Mouse (Mus musculus) cerebellum, adult 18-20 months (tissue): ENCODE data around the gene Slc22a21.
A peak's percentile ranks its signal among the peaks of the same experiment; 100 is the strongest.
"Not testable (repeated sequence)": the region's sequence is repeated elsewhere in the genome, so short reads cannot be mapped to it uniquely, and the experiment has no call there.

Source experiments
- DNase-seq, 2 experiments: peaks; one replicate each; pipeline ENCODE4 v3.0.0; 2021

Slc22a21 gene

DNA sequence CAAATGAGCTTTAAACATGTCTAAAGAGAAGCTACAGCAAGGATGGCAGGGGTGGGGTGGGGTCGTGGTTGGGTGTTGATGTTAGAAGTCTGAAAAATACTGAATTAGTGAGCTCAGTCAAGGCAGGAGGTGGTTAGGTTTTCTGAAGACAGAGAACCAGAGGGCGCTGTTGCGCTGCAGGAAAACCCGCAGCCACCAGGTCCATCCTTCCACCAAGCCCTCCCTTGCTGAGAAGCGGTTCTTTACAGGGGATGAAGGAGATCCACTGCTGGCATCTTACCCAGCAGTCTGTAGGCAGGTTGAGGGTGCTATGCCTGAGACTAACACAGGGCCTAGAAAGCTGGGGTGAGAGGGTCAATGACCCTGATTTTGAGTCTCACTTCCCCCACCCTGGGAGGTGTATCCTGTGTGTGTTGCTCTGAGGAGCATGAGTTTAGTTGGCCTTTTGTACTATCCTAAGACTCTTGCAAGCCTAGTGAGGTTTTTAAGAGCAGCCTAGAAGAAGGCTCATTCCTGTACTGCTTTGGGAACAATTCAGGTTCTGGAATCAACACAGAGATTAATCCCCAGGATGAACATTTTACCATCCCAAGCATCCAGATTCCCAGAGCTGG is 22.1 kb upstream of the Slc22a21 start:
- peak; percentile 83 to 86 for DNase-seq

DNA sequence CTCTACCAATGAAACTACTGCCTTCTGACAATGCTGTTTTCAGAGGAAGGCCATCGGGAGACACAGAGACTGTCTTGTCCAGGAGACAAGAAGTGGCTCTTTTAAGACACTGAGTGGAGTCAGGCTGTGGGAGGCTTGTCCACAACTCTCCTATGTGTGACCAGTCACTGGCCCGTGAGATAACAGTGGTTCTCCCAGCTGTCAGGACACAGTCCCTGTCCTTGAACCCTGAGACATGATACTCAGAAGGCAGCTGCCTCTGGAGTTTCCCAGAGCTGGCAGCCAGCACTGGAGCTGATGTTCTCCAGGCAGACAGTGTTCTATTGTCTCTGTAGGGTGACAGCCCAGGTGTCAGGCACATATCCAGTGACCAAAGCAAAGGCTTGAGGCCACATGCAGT is 17.5 kb upstream of the Slc22a21 start:
- no peak for DNase-seq

DNA sequence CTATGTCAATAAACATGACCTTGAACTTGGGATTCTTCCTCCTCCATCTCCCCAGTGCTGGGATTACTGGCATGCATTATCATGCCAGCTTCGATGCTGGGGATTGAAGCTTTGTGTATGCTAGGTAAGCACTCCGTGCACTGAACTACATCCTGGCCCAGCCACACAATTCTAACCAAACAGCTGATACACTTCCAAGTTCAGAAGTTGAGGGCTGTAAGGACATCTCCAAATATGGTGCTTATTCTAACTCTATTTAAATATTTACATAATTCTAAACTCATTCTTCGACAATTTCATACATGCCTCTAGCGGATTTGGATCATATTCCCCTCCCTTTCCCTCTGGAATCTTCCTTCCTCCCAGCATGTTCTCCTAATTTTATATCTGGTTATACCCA is 12.1 kb upstream of the Slc22a21 start:
- DNase-seq: no peak

DNA sequence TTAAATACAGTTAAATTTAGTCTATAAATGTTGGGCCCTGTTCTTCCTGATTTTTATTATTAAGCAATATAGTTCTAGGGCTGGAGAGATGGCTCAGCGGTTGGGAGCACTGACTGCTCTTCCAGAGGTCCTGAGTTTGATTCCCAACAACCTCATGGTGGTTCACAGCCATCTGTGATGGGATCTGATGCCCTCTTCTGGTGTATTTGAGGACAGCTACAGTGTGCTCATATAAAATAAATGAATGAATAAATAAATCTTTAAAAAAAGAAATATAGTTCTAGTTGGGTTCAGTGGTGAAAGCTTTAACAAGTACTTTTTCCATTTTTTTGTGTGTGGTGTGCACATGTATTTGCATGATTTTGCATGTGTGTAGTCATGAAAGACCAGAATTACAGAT is 9.1 kb upstream of the Slc22a21 start:
- no peak for DNase-seq

DNA sequence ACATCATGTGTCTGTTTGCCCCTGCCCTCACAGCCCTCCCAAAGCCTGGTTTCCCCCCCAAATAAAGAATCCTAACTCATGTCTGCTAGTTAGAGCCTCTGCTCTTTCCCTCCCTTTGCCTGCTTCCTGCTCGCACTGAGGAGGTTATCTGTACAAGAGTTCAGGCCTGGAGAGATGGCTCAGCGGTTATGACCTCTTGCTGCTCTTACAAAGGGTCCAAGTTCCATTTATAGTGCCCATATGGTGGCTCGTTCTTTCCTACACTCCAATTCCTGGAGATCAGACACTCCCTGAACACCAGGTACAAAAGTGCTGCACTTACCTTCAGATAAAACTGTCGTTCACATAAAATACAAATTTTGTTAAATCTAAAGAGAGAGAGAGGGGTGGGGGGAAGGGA is 7.9 kb upstream of the Slc22a21 start:
- no peak for DNase-seq

DNA sequence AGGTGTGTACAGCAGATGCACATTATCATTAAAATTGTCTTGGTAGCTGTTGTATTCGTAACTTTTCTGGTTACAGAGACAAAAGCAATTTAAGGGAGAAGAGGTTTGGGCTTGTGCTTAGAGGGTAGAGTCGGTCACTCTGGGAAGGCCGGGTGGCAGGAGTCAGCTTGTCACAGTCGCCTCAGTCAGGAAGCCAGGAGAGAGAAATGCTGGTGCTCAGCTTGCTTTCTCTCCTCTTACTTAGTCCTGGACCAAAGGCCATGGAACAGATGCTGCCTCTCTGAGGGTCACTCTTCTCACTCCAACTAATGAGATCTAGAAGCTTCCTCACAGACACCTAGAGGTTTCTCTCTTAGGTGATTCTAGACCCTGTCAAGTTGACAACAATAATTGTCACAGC is 1.3 kb upstream of the Slc22a21 start:
- DNase-seq: no peak

DNA sequence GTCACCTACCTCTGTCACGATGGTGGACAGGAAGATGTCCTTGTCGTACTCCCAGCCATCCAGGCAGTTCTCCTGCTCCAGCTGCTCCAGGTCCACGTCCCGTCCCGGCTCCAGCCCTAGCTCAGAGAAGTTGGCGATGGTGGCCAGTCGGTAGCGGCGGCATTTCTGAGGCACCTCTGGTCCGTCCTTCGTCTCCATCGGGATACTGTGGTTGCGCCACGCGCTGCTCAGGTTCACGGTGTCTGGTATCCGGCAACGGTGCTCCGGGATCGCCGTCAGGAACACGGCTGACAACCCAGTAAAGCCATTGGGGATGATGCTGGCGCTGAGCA is 710 bp downstream of the Slc22a21 start:
- DNase-seq: peak in 1 of 2 experiments; percentile 33

DNA sequence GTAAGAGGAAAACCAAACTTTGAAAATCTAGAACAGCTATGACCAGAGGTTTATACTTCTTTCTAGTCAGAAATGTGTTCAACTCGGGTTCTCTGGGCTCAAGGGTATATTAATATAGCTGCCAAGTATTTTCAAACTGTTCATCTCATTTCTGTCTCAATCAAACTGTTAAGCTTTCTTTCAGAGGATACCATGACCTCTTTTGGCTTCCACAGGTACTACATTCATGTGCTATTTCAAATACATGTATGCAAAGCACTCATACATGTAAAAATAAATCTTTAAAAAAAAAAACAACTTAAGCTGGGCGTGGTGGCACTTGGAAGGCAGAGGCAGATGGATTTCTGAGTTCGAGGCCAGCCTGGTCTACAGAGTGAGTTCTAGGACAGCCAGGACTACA is 2.5 kb downstream of the Slc22a21 start:
- no peak for DNase-seq

DNA sequence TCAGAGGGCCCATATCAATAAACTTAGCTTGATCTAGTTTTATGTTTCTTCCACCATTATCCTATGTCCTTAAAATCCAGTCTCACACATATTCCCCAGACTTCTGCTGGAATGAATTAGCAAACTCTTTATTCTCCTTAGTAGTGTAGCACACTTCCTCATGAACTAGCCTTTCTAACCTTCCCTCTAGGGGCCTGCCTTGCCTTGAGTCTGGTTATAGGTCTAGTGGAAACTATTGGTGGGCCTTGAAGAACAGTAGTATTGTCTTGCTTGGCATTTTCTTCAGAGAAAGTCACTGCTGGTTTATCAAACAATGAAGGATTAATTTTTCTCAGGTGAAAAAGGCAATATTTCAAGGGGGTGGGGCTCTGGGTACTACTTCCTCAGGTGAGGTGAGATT is 4.6 kb downstream of the Slc22a21 start:
- DNase-seq: no peak

DNA sequence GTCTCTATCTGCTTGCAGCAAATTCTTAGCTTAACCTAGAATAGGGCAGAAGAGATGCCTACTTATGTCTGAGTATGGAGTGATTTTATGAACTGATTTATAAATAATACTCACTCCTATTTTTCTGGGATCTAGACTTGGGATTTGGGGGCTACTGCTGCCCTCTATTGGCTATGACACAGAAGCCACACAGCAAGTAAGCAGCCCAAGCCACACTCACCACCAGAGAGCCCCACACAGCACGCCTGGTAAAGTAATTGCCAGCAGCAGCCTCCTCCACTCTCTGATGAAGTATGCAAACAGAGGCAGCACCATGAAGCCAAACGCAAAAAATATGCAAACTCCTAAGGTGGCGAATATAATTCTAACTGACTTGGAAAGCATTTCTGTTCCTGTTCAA is 21.1 kb downstream of the Slc22a21 start:
- no peak for DNase-seq

DNA sequence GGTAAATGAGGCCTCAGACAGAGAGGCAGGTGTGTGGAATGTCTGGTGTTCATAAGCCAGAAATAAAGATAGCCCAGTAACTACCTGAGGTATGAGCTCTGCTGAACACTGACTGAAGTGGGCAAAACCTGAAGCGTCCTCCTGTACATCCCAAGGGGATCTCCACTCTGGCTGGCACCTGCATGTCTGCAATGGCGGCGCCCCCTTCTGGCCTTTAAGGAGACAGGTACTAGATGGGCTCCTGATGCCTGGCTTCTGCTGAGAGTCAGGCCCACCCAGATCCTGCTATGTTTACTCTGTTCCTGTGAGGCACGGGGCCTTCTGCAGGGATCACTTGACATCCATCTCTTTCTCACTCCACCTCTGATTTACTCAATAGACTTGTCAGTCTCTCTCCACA is 22.0 kb downstream of the Slc22a21 start:
- peak in 1 of 2 experiments; percentile 13 for DNase-seq

DNA sequence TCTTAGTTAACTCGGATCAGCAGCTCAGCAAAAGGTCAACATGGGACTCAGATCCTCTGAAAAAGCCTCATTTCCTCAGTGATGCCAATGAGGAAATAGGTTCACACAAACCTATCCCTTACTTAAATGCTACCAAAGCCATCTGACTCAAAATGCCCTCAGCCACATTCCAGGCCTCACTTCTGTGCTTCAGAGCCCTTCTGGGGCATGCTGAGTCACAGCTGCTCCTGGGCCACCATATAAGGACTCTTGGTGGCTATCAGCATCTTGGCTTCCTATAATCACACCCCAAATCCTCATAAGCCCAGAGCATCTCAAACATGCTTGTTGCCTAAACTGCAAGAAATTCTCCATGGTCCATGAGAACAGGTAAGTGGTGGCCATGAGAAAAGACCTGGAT is 23.5 kb downstream of the Slc22a21 start:
- DNase-seq: no peak

DNA sequence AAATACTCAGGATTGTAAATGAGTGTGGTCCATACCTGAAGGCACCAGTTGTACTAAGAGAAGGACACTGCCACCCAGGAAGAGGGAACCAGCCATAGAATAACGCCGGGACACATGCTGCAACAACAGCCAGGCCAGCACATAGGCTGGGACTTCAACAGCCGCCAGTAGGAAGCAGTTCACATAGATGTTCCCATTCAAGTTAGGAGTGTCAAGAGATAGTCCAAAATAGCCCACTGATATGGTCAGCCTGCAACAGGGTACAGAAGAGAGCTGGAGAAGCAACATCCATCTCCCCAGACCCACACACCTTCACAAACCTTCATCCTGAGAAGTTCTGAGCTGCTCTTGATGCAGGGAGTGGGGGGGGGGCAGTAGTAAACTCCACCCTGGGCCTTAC is 25.5 kb downstream of the Slc22a21 start:
- no peak for DNase-seq

DNA sequence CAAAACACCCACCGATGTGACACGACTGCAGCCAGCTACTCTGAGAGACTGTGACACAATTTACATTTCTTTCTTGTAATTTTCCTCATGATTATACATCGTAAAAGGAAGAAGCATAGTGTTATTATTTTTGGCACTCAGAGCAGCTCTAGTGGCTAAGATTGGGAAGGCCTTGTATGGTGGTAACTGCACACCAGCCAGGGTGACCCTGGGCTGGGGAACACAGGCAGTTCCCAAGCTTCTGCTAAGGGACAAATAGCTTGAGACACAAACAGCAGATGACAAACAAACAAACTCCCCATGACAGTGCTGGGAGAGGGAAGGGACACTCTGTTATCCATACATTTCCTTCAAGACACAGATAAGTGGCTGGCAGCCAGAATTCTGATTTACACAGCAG is 30.0 kb downstream of the Slc22a21 start:
- DNase-seq: not testable (repeated sequence)

DNA sequence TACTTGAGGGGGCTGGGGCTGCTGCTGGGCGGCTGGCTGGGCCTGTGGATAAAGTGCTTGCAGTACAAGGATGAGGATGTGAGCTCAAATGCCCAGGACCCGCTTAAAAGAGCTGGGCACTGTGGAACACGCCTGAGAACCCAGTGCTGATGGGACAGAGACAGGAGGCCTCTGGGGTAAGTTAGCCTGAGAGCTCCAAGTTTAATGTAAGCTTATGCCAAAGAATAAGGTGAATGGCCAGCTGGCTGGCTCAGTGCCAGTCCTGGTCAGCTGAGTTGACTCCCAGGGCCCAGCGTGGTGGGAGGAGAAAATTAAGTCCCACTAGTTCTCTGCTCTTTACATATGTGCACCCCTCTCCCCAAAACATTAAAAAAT is 48.2 kb downstream of the Slc22a21 start:
- DNase-seq: peak in 1 of 2 experiments; percentile 7

DNA sequence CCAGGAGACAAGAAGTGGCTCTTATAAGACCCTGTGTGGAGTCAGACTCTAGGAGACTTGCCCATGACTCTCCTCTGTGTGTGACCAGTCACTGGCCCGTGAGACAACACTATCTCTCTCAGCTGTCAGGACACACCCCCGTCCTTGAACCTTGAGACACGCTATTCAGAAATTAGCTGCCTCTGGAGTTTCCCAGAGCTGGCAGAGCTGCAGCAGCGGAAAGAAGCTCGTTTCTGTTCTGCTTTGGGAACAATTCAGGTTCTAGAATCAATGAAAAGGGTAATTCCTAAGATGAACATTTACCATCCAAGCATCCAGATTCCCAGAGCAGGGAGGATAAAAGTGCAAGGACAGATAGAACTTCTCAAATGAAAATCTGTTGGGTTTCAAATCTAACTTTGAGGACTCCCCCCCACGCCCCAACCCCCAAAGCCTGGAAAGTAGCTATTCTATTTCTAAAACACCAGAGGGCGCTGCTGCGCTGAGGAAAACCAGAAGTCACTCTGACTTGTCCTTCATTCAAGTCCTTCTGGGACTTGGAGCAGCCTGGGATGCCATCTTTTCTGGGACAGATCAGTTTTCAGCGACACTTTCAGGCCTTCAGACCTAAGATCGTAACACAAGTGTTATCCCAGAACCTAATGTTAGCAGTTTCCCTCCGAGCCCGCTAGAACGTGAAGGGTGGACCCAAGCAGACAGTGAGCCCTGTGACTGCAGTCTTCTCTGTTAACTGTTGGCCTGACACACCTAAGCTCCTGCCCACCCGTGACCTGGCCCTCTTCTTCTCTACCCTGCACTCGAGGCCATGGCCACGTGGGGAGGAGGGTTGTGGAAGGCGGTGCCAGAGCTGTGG is 48.8 kb downstream of the Slc22a21 start:
- DNase-seq: peak; percentile 65 to 73

DNA sequence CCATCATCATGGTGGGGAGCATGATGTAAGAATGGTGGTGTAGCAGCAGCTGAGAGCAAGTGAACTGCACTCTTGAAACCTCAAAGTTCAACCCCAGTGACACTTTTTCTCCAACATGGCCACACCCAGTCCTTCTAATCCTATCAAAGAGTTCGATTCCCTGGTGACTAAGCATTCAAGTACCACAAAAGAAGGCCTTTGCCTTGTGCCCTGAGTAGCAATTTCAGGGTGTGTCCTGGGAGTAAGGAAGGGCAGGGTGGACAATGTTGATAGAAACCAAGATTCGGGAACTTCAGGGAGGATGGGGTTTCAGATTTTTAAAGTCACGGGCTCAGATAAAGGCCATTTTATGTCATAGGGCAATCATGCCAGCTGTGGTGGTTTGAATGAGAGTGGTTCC is 50.4 kb downstream of the Slc22a21 start:
- no peak for DNase-seq

DNA sequence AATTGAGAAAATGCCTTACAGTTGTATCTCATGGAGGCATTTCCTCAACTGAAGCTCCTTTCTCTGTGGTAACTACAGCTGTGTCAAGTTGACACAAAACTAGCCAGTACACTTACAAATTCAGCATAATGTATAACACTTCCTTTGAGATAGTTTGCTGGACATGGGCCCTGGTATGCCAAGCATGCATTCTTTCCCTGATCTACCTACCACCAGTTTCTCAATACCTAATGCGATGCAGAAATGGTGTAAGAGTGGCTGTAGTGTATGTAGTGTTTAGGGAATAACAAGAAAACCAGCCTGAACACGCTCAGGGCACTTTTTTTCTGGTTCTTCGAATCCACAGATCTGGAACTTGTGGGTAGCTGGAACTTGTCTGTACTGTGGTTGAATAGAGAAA is 51.5 kb downstream of the Slc22a21 start:
- no peak for DNase-seq

DNA sequence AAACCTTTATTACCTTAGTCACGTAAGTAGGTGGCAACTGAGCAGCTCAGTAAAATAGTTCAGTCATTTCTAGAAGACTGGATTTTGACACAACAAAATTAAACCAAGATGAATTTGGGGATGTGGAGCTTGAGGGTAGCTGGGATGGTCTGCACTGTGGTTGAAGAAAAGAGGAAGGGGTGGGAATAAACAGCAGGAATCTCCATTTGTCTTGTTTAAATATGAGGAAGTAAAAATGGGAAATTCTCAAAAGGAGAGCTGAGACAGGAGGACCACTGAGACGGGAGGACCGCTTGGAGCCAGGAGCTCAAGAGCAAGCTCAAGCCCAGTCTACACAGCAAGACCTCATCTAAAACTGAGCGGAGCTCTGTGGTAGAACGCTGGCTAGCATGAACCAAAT is 53.8 kb downstream of the Slc22a21 start:
- DNase-seq: no peak

DNA sequence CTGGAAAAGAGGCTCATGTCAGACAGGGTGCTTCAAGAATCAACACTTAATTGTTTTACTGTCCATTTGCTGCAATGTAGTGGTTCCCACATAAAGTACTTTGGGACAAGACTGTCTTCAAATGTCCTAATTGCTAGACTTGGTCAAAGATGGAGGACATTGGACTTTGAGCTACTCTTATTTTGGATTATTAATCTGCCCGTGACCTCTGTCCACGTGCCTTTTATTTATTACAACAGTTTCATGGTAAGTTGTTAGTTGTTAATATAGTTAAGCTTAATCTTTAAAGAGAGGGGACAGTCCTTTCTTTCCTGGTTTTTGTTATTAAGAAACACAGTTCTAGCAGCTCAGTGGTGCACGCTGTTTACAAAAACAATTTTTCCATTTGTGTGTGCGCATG is 61.3 kb downstream of the Slc22a21 start:
- DNase-seq: no peak

DNA sequence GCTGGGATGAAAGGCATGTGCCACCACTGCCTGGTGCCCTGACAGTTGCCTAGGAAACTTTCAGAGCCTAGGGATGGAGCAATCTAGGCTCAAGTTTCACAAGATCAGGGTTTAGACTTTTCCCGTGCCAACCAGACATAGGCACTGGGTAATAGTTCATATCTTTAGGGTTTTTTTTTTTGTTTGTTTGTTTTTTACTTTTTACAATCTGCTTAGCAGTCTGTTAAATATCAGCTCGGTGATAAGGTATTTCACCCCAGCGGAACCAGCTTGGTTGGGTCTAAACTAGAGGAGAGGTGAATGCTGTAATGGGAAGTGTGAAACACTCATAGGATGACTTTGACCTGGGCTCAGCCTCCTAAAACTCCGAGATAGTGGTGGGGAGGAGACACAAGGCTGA is 69.1 kb downstream of the Slc22a21 start:
- no peak for DNase-seq

DNA sequence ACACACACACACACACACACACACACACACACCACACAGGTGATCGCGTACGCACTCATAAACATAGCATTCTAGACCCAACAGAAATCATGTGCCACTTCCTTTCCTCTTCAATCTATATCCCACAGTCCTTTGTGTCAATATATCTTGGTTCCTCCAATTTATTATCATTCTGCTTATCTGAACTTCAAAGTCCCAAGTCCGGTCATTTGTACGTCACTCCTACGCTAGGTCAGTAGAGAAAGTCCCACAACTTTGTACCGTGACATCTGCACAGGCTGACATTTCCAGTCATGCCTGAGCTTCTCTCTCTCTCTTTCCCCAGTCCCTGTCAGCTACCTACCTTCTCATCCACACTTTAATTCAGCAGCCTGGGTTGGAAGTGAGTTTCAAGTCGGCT is 71.4 kb downstream of the Slc22a21 start:
- no peak for DNase-seq

DNA sequence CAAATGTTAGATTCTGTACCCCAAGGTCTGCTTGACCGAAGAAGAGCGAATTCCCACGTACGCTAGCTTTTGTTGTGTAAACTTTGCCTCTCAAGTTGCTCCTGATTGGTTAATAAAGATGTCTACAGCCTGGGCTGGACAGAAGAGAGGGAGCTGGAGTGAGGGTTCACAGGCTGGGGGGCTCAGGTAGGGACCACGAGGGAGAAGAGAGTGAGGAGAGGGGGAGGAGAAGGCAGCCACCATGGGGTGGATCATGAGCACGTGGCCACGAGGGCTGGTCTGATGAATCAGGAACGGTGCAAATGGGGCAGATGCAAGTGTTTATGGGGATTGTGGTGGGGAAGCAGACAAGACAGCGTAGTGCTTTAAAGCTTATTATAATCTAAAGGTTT is 75.6 kb downstream of the Slc22a21 start:
- no peak for DNase-seq

DNA sequence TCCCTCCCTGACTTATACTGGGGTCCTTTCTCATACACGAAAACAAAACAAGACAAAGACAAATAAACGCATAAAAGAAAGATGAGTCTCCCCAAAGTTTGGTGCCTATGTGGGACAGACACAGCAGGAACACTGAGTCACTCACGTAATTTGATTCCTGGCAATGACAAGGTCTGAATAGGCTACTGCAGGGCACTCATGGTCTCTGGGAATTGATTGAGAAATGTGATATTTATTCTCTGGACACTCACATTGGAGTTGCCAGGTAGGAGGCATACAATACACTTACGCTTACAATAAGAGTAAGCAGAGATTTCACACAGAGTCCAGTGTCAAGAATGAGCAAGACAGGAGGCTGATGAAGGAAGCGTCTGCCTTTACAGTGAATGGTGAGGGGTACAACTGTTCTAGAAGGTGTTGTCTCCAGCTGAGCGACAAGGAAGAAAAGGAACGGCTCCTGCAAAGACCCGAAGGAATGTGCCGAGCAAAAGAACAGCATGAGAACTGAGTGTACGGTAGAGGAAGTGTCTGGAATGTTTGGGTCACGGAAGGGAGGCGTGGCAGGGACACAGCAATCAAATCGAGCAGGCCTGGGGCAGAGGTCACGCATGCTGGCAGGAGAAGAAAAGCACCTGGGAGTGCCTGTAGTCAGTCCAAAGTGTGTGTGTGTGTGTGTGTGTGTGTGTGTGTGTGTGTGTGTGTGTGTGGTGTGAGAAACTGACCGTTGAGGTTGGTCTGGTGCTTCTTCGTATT is 76.2 kb downstream of the Slc22a21 start:
- no peak for DNase-seq
